Mouse (Mus musculus) thymus, postnatal 10 days (tissue): ENCODE results near the gene Naaladl1.
A peak's percentile ranks its signal among the peaks of the same experiment; 100 is the strongest.

Experiments
- DNase-seq, 2 experiments: peaks; one replicate each; pipeline ENCODE4 v3.0.0; 2021; ENCODE audit warnings: low spot score in 2 of 2

Naaladl1 gene

DNA sequence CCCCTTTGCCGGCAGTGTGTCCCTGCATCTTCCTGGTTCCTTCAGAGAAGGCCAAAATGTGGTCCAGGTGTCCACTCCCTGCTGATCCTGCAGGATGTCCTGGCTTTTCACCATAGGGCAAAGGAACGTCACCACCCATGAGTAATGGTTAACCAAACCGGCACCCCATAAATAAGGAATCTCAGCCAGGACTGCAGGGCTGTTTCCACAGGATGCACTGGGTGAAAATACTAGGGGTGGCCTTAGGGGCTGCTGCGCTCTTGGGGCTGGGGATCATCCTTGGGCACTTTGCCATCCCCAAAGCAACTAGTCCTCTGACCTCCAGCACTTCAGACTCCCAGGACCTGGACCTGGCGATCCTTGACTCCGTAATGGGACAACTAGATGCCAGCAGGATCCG, at the start of gene Naaladl1:
Naaladl1 (plus strand) TSS at position 197 of the 400 bp plus-strand sequence.
- no peak for DNase-seq

DNA sequence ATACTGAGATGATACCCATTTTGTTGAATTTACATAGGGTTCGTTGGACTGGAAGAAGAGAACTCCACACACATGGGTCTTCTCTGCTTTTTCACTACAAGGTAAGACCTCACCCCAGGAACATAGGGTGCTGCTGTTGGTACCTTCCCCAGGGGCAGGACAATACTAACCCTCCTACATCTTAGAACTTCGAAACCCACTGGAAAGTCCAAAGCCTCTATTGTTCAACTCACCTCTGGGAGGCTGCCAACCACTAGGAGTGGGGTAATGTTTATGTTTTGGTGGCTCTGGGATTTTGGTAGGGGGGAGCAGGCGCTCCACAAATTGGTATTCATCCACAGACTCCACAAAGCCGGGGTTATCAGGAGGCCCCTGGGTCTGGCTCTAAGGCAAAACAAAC, 48.9 kb upstream of the Naaladl1 start:
- no peak for DNase-seq

DNA sequence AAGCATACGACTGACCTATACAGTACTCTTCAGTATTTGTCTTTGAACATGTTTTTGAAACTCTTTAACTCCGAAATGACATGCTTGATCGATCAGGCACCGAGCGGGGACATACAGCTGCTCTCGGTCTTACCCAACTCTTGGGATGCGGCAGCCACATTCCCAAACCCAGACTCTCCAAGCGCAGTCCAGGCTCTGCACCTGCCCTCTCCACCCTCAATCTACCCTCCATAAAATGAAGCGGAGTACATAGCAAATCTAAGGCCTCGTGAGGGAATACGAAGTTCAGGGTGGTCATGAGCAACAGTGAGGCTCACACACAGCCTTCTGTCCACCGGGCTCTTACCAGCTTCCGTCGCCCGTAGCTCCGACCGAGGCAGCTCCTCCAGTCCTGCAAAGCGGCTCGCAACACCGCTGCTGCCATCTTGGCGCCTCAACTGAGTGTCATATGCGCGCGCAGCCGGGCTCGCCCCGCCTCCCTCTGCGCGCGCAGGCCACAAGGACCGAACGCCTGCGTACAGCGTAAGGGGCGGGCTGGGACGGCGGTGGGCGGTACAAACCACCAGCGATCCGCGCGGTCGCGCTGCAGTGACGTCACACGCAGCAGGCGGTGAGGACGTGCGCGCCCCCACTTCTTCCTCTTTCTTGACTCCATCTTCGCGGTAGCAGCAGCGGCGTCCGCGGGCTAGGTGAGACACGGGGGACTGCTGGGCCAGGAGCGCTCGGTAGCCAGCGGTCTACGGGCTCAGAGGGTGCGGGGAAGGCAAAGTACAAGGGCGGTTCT, 48.1 kb upstream of the Naaladl1 start, which contains the start of the genes Mrpl49 and Fau:
Mrpl49 (minus strand) TSS at position 473 of the 784 bp plus-strand sequence.
Fau (plus strand) TSS at position 532 of the 784 bp plus-strand sequence.
- DNase-seq, result peak; percentile 98 to 99

DNA sequence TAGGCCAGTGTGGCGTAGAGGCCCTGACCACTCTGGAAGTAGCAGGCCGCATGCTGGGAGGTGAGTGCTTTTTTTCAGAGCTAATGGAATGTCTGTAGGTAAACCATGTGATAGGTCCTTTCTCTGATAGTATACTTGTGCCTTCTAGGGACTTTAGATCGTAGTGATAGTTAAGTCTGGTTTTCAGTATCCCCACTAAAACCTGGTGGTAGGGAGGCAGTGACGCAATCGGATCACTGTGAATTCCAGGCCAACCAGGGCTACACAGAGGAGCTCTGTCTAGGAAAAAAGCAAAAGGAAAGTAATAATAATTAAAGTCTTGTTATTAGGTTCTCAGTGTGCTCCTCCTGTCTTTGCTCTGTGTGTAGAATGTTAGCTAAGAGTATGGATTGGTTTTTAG, 47.1 kb upstream of the Naaladl1 start:
- no peak for DNase-seq

DNA sequence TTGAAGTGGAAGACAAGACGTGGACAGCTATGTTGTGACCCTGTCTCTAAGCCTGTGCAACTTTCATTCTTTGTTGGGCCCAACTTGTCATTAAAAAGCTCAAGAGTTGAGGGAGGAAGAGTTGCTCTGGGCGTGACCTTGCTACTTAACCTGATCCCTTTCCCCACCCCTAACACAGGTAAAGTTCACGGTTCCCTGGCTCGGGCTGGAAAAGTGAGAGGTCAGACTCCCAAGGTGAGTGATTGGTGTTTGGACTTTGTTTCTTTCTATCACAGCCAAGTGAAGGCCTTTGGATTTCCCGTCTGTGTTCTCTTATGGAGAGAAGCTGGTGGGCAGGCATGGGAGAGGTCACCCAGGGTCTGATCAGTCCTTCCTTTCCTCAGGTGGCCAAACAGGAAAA, 46.6 kb upstream of the Naaladl1 start:
- no peak for DNase-seq

DNA sequence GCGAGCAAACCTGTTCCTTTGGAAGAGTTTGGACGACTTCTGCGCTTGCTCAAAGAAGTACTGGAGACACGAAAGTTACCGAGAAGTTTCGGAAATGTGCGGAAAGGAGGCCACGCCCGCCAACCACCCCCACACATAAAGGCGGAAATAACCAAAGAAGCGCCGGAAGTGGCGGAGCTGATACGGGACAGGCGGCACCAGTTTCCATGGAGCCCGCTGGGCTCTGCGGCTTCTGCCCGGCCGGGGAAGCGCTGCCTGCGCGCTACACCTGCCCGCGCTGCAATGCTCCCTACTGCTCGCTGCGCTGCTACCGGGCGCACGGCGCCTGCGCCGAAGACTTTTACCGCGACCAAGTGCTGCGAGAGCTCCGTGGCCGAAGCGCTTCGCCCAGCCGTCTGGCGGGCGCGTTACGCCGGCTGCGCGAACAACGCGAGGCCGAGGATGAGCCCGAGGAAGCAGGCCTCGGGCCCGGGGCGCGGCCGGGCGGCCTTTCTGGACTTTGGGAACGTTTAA, 44.5 kb upstream of the Naaladl1 start, which contains the start of gene Znhit2:
Znhit2 (plus strand) TSS at position 172 of the 513 bp plus-strand sequence.
- peak; percentile 91 to 92 for DNase-seq

DNA sequence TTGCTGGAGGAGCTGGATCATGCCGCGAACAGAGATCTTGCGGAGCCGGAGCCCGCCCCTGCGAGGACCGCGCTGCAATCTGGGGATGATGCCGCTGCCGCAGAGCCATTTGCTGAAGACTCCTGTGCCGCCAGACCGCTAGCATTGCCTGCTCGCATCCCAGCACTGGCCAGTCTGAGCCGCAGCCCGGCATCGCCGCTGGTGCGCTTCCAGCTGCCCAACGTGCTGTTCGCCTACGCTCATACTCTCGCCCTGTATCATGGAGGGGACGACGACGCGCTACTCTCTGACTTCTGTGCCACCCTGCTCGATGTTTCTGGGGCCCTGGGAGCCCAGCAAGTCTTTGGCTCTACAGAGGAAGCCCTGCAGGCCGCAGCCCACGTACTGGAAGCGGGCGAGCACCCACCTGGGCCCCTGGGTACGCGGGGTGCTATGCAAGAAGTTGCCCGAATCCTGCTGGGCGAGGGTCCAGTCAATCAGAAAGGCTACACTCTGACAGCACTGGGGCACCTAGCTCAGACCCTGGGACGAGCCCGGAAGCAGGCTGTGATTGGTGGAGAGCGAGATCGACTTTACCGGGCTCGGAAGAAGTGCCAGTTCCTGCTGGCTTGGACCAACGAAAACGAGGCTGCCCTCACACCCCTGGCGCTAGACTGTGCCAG, 43.8 kb upstream of the Naaladl1 start:
- DNase-seq, result peak; percentile 63 to 67

DNA sequence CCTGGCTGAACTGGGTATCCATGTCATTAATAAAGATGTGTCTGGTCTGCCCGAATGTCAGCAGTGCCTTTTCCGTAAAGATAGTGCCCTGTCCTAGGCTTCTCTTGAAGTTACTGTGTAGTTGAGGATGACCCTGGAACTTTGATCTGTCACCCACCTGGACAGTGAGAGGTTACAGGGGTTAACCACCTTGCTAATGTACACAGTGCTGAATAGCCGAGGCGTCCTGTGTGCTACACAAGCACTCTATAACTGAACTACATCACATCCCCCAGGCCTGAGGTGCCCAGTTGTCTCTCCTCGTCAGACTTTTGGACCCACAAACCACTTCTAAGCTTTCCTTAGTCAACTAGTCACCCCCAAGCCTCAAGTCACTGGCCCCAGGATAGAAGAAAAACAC, 43.2 kb upstream of the Naaladl1 start:
- DNase-seq, result no peak

DNA sequence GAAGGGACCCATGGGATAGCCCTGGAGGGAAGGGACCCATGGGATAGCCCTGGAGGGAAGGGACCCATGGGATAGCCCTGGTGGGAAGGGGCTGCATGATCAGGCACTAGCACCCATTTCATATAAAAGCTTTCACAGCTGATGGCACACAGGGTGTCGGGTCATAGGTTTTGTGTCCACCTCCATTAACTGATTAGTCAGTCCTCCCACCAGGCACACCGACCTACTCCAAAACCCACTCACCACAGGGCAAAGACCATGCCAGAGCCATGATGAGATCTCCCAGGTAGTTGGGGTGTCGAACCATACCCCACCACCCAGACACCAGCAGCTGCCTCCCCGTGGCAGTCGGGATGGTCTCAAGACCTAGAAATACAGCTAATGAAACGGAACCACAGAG, 42.5 kb upstream of the Naaladl1 start:
- no peak for DNase-seq

DNA sequence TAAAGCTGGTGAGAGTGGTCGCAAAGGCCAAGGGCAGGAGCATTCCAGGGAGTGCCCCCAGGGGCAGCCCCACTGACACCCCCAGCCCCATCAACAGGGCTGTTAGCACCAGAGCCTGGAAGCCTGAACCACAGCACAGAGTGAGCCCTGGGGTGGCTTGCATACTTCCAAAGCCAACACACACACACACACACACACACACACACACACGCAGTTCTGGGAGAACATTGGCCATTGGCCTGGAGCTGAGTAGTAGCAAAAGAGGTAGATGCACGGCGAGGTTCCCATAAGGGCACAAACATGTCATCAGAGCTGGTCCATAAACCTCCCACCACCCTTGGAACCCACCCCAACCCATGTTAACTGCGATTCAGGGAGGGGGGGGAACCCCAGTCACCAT, 39.0 kb upstream of the Naaladl1 start:
- DNase-seq, result no peak

DNA sequence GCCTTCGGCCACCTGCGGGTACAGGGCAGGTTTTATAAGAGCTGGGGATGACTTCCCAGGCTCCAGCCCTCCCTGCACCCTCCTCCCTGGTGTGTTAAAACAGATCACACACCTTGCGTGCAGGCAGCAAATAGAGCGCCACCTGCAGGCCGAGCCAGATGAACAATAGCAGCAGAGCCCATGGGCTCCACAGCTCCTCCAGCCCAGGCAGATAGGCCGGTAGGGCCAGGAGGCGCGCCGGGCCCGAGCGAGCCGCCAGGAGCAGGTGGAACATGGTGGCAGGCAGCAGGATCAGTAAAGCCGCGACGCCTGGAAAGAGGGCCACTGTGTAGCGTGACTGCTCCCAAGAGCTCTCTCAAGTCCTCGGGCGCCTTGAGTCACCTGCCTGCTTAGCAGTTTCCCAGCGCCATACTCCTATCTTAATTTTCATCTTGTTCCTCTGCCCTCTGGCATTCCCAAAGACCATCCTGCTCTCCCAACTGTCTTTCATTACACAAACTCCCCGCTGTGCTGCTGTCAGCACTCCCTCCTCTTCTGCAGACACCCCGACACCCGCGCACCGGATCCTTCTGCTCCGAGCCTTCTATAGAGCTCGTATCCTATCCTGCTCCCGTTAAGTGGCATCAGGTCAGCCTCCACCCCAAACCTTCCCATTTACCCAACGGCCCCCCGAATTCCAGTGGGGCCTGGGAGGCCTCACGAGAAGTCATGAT, 38.4 kb upstream of the Naaladl1 start:
- DNase-seq, result peak; percentile 76 to 89

DNA sequence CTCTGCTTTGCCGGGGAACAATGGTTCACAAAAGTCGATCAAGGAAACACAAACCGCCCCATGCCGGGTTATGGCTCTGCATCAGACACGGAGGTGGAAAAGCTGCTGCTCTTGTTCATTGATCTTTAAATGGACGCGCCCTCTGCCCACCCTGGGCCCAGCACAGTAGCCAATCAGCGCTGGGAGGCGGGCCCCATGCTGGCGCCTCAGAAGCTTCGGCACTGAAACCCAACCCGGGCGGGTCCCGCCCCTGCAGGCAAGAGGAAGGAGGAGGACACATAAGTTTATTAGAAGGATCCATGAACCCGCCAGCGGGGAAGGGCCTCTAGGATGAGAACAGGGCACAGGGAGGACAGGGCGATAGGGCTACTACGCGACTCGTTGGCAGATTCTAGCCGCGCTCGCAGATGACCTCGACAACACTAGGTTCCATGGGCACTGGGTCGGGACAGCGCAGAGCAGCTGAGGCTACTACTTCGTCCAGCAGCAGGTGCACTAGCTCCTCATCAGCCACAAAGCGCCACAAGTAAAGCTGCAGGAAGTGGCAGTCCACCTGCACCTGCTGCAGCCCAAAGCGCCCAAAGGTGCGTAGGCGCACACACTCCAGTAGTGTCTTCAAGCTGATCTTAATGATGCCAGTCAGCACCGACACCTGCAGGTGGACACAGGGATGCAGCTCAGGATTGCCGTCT, 37.7 kb upstream of the Naaladl1 start, which contains the start of gene Tm7sf2:
Tm7sf2 (minus strand) TSS at position 650 of the 692 bp plus-strand sequence.
- peak; percentile 81 to 83 for DNase-seq

DNA sequence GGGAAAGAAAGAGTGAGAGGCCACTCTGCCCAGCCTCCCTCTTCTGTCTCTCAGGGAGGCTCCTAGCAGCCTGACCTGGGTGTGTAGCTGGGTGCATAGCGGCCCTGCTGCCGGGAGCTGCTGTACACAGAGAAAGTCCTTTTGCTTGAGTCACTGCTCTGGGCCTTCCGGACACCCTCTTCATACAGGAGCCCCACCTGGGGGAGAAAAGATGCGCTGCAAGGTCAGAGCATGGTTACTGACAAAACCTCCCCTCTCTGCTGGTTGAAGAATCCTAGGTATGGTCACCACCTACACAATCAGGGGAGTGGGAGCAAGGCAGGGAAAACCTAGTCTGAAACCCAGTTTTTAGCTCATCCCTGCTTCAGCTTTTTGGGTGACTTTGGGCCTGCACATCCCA, 36.6 kb upstream of the Naaladl1 start:
- DNase-seq, result peak in 1 of 2 experiments; percentile 47

DNA sequence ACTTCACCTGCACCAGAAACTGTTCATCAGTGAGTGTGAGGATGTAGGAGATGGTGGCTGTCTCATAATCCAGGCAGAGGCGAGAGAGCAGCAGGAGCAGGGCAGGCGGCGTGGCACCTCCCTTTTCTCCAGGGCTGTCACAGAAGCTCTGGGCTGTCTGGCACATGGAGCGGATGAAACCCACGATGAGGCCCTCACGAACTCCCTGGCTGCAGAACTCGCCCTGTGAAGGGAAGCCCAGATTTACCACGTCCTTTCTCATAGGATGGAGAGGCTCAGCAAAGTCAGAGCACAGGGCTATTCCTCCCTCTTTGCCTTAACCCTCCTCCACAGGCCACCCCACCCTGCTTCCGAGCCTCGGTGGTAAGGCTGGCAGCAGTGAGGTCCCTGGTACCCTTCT, 35.7 kb upstream of the Naaladl1 start:
- no peak for DNase-seq

DNA sequence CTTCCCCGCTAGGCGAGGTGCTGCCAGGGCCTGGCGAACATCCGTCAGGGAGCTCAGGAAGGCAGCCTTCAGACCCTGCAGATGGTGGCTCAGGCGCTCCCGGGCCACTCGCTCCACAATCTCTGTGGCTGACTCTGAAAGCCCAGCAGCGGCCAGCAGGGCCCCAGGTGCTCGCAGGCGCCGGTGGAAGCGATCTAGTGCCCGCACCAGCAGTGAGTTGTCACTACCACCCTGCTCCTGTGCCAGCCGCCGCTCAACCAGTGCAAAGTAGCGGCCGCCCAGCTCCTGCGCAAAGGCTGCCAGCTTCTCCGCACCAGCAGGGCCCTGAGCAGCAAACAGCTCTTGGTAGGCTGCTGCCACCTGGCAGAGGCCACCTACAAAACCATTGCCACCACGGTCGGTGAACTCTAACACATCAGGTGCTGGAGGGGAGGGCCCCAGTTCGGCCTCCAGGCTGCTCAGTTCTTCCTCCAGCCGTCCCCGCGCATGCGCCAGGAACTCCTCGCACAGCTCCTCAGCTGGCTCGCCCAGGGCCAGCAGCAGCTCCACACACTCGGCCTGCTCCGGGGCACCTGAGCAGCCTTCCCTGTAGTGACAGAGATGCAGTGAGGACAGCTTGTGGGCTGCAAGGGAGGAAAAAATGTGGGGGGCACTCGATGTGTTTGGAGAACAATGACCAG, 34.9 kb upstream of the Naaladl1 start:
- DNase-seq, result no peak

DNA sequence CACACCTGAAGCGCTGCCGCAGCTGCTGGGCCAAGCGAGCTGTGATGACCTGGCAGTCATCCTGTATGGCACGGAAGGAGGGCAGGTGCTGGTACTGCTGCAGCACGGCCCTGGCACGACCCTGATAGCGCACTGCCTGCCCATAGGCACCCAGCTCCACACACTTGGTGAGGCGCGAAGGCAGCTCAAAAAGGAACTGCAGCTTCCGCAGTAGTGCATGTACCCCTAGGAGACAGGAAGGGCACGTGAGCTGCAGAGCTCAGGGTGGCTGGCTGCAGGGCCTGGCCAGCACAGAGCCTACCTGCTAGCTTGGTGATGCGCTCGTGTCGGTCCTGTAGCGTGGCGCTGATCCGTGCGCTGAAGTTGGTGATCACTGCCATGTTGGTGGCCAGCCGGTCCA, 34.3 kb upstream of the Naaladl1 start:
- no peak for DNase-seq

DNA sequence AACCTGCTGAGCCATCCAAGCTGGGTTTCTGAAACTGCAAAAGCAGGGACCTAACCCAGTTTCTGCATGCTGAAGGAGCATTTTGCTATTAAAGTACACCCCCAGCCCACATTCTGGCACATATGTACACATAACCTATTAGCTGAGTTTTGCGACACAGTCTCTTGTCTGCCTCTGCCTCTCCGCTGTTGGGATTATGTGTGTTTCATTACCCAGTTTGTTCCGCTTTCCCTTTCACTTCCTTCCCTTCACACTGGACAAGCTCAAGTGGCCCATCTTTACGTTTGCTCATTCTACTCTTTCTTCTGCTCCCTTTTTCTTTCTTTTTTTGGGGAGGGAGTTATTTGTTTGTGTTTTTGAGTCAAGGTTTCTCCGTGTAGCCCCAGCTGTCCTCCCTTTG, 31.7 kb upstream of the Naaladl1 start:
- DNase-seq, result no peak

DNA sequence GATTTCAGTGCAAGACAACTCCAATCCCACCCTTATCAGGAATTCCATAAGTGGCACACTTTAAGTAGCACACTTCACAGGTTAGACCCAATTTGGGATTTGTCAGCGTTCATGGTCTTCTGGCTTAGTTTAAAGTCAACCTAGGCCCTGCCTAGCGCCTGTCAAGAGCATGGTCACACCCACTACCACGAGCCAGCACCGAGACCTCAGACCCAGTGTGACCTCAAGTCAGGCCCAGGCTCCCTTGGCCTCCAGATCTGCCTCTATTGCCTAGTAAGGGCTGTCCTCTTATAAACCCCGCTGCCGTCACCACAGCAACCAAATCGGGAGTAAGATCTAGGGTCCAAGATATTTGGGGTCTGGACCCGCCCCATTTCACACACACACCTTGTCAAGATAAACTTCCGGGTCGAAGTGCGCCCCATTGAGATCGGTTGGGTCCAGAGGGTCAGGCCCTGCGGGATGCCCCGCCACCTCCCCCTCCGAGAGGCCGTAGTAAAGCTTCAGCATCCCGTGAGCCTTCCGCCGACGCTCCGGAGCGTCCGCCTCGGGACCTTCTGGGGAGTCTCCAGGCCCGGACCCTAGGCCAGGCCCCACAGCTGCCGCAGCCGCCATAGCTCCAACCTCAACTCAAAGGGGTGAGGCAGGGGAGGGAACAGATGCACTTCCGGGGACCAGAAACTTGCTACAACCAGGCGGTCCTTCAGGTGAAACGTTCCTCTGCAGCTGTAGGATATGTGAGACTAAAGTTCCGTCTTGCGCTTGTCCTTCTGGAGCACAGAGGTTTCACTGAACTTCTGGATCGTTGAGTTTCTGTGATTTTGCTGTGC, 28.8 kb upstream of the Naaladl1 start, which contains the start of gene Vps51:
Vps51 (minus strand) TSS at position 668 of the 830 bp plus-strand sequence.
- DNase-seq, result peak; percentile 79 to 81

DNA sequence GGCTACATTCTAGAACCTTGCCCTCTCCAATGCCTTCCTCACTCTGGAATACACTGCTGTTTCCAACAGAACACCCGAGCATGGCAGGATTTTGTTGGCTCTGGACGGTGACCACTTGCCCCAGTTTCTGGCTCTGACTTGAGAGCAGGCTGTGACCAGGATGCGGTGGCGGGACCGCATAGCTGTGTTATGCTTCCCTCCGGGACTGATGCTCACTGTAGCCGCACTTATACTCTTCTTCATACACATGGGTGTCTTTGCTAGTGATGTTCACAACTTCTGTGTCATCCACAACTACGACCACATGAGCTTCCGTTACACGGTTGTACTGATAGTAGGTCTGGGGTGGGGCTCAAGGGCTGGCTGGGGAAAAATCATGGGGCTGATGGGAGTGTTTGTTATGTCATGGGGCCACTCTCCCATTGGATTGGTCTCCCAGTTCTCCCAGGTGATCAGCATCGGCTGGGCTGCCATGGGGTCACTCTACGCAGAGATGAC, 25.6 kb upstream of the Naaladl1 start, which contains the start of gene Tmem262:
Tmem262 (plus strand) TSS at position 51 of the 498 bp plus-strand sequence.
- no peak for DNase-seq

DNA sequence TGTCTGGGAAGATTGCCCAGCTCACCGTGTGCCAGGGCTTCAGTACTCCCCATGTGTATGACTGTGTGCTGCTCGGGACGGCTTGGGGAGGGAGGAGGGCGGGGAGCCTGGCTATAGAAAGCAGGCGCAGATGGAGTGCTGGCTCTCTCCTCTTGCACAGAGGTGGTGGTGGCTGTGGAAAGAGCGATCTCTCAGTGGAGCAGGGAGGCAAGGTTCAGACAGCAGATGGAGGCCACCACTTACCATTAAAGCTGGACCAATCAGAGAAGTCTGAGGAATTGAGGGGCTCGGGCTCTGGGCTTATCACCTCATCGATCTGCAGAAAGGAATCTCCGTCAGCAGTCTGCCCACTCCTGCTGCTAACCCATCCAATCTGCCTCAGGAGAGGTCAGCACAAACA, 23.4 kb upstream of the Naaladl1 start, which contains the start of gene Gm28374:
Gm28374 (minus strand) TSS at position 101 of the 400 bp plus-strand sequence.
- no peak for DNase-seq
